Mouse (Mus musculus) limb, embryonic 14.5 days (tissue): ENCODE measurements around the gene Smc1b. TPM values are rescaled to one million over a fixed set of nuclear protein-coding genes. Genes with fewer than 3 reads are reported as not detected.
A peak's percentile ranks its signal among the peaks of the same experiment; 100 is the strongest.

Experiments used
- ATAC-seq: fragments of 200-750 bp; cut with Nextera tagmentation; 2 replicates; pipeline ENCODE4 v1.8.0; 2017; ENCODE audit warnings: low read depth, moderate number of reproducible peaks, moderate TSS enrichment; ENCODE audit not compliant: low FRiP score
- DNase-seq: peaks from one replicate; pipeline ENCODE4 v3.0.0-alpha.2; 2015; ENCODE audit warnings: low spot score
- H3K27ac ChIP-seq: fragments of 300-500 bp; sonication (generic); replicated peaks from 2 replicates; pipeline ENCODE4 v1.5.1; 2014; ENCODE audit warnings: low read depth, mild to moderate bottlenecking, low read length, moderate library complexity, mixed read lengths
- H3K27me3 ChIP-seq: fragments of 300-500 bp; sonication (generic); 2 replicates; pipeline ENCODE4 v1.6.1; 2014; ENCODE audit warnings: low read length, mixed read lengths; ENCODE audit not compliant: control insufficient read depth, insufficient read depth
- H3K36me3 ChIP-seq: fragments of 300-500 bp; sonication (generic); 2 replicates; pipeline ENCODE4 v1.6.1; 2014; ENCODE audit warnings: mild to moderate bottlenecking, low read length, moderate library complexity, mixed read lengths; ENCODE audit not compliant: control insufficient read depth, insufficient read depth
- H3K4me1 ChIP-seq: fragments of 300-500 bp; sonication (generic); 2 replicates; pipeline ENCODE4 v1.6.1; 2014; ENCODE audit warnings: antibody characterized with exemption, low read length, mixed read lengths; ENCODE audit not compliant: control insufficient read depth, insufficient read depth
- H3K4me2 ChIP-seq: fragments of 300-500 bp; sonication (generic); replicated peaks from 2 replicates; pipeline ENCODE4 v1.6.1; 2014; ENCODE audit warnings: low read depth, mild to moderate bottlenecking, low read length, moderate library complexity; ENCODE audit not compliant: severe bottlenecking
- H3K4me3 ChIP-seq: fragments of 300-500 bp; sonication (generic); replicated peaks from 2 replicates; pipeline ENCODE4 v1.5.1; 2014; ENCODE audit warnings: low read length
- H3K9ac ChIP-seq: fragments of 300-500 bp; sonication (generic); 2 replicates; pipeline ENCODE4 v1.6.1; 2014; ENCODE audit warnings: mild to moderate bottlenecking, low read depth, low read length, moderate library complexity; ENCODE audit not compliant: severe bottlenecking
- H3K9me3 ChIP-seq: fragments of 300-500 bp; sonication (generic); 2 replicates; pipeline ENCODE4 v1.6.1; 2016; ENCODE audit warnings: low read length; ENCODE audit not compliant: control insufficient read depth
- POLR2A ChIP-seq: fragments of 200-500 bp; IDR thresholded peaks from 2 replicates; pipeline ENCODE4 v1.8.0; 2012; ENCODE audit warnings: inconsistent platforms, mild to moderate bottlenecking, moderate library complexity, borderline replicate concordance; ENCODE audit not compliant: insufficient read depth, insufficient read length; ENCODE audit errors: extremely low read depth
- WGBS: fragments of 180-500 bp; shearing (Covaris S2); extraction: QIAGEN DNeasy Blood & Tissue Kit; methylation state at CpG from one replicate; pipeline ENCODE4 v1.1.7; 2014; 5-methylcytosine and 5-hydroxymethylcytosine counted together
- polyA plus RNA-seq, 2 experiments: library from polyadenylated mRNA; depleted of rRNA in 1 of 2; stranded (reverse) in 1 of 2; unstranded in 1 of 2; fragments of >200 nt; fragmentation: Nextera tagmentation in 1 of 2; extraction: Ambion mirVana in 1 of 2; gene quantifications; 2 replicates each; pipeline versions ENCODE4 v1.2.1 to v1.2.3; 2012 to 2014

Smc1b gene
- polyA plus RNA-seq (2012; rRNA removed), result 0.52 and 0.58 TPM in 2 replicates
- polyA plus RNA-seq (2014; fragmentation: Nextera tagmentation; extraction: Ambion mirVana), result 0.23 and 0.72 TPM in 2 replicates

DNA sequence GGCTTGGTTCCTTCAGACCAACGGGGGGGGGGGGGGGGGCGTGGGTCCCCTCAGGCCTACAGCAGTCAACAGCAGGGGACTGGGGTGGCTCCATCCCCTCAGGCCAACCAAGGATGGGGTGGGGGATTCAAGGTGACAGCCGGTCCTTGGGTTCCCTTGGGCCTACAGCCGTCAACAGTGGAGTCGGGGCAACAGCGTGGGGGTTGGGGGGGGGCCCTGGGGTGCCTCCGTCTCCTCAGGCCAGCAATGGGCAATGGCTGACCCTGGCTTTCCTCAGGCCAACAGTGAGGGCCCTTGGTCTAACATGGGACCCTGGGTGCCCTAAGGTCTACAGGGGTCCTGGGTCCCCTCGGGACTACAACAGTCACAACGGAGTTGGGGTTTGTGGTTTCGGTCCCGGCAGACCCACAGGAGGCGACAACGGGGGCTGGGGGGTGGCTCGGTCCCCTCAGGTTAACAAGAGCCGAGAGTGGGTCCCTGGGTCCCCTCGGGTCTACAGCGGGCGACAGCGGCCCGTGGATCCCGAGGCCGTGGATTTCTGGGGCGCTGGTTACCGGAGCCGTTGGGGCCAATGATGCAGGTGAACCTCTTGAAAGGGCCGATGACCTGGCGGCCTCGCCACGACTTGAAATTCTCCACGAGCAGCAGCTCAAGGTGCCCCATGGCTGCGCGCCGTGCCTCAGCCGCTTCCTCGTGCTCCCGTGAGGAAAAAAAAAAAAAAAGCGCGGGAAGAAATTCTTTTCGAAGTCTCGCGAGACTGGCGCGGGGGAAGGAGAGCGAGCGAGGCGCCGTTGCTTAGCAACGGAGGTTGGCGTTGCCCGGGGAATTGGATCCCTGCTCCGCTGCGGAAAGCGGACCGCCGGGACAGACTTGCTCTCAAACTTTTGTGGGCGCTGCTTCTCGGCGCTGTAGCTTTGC lies at the start of gene Smc1b, which contains the start of gene Ribc2:
Smc1b (minus strand) TSS at position 690 of the 918 bp plus-strand sequence.
Ribc2 (plus strand) TSS at position 804 of the 918 bp plus-strand sequence.
- Histone ChIP-seq H3K9me3 (no peaks in the 10 kb centered on the region), H3K27me3 (no peaks in the 10 kb centered on the region), H3K4me2 (peak within 1 kb of the TSS; percentile 62), H3K27ac (no peak within 1 kb of the TSS), H3K4me3 (peak within 1 kb of the TSS; percentile 42), H3K4me1 (0 out of 2 replicates have a peak, but pooled peaks cover 3% of the 10 kb centered on the region), H3K9ac (peak within 1 kb of the TSS; percentile 53), H3K36me3 (no peaks in the 10 kb centered on the region)
- peak; percentile 91 for DNase-seq
- no peak for TF ChIP-seq POLR2A
- ATAC-seq, result peak; percentile 62; the same call in 1 of the 2 replicates
- 39% methylated on average over 45 of the region's 58 CpGs for WGBS

- ATAC-seq (no peak), DNase-seq (no peak)
- Histone ChIP-seq H3K36me3 (no peaks in the 10 kb centered on the region), H3K4me1 (peaks cover 29% of the 10 kb centered on the region), H3K4me2 (no peak overlapping the region), H3K4me3 (no peak overlapping the region), H3K27me3 (no peaks in the 10 kb centered on the region), H3K27ac (peak overlapping the region; percentile 65), H3K9ac (no peak overlapping the region), H3K9me3 (no peaks in the 10 kb centered on the region)
- TF ChIP-seq POLR2A, result no peak
These were observed 48.6 kb upstream of the Smc1b start for GRCm38 (mm10) chr15:85180368-85180767.

- DNase-seq (peak; percentile 91), ATAC-seq (peak; percentile 79)
- Histone ChIP-seq H3K27me3 (no peaks in the 10 kb centered on the region), H3K4me2 (no peak overlapping the region), H3K9ac (no peak overlapping the region), H3K4me1 (peaks cover 26% of the 10 kb centered on the region), H3K36me3 (no peaks in the 10 kb centered on the region), H3K27ac (peak overlapping the region; percentile 70), H3K9me3 (no peaks in the 10 kb centered on the region), H3K4me3 (no peak overlapping the region)
- whole genome bisulfite sequencing, result 45% methylated on average over 7 of the region's 7 CpGs
- no peak for TF ChIP-seq POLR2A
These were observed 47.9 kb upstream of the Smc1b start for GRCm38 (mm10) chr15:85179528-85180180.

GRCm38 (mm10) chr15:85178172-85178571 lies 46.4 kb upstream of the Smc1b start:
- 65% methylated on average over 6 of the region's 6 CpGs for WGBS
- Histone ChIP-seq H3K27ac (no peak overlapping the region), H3K9ac (no peak overlapping the region), H3K4me3 (no peak overlapping the region), H3K36me3 (no peaks in the 10 kb centered on the region), H3K4me1 (peaks cover 22% of the 10 kb centered on the region), H3K27me3 (no peaks in the 10 kb centered on the region), H3K9me3 (no peaks in the 10 kb centered on the region), H3K4me2 (no peak overlapping the region)
- TF ChIP-seq POLR2A, result no peak
- ATAC-seq, result no peak
- DNase-seq, result no peak

GRCm38 (mm10) chr15:85177576-85177975 lies 45.8 kb upstream of the Smc1b start:
- peak; percentile 76 for DNase-seq
- peaks cover 22% of the 10 kb centered on the region for H3K4me1 ChIP-seq
- H3K27ac ChIP-seq, result no peak overlapping the region
- H3K9ac ChIP-seq, result no peak overlapping the region
- no peak overlapping the region for H3K4me2 ChIP-seq
- no peaks in the 10 kb centered on the region for H3K9me3 ChIP-seq
- ATAC-seq, result no peak
- 86% methylated on average over 8 of the region's 8 CpGs for WGBS
- no peak overlapping the region for H3K4me3 ChIP-seq
- TF ChIP-seq POLR2A, result no peak
- no peaks in the 10 kb centered on the region for H3K27me3 ChIP-seq
- H3K36me3 ChIP-seq, result no peaks in the 10 kb centered on the region
